Mouse (Mus musculus): Measurements from ENCODE around the gene Fggy.

Gene Fggy

GRCm38 (mm10) chr4:95729142-95729826, 172.0 kb downstream of the Fggy start:
- DNase-seq (ENCODE audit: low read depth, low spot score), result no peak

DNA sequence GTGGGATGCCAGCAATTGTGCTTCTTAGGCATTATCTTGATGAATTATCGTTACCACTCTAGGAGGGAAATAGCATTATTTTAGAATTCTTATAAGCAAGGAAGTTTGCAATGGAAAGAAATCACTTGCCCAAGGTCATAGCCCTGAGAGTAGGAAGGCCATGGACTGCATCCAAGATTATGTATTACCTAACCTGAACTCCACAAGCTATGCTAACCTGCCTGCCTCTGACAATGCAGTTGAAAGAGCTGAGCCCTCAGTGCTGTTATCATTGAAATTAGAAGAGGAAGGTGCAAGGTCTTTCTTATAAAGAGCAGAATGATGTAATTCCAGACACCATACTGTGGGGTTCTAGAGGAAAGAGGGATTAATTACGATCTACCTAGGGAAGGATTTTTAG, 173.8 kb downstream of the Fggy start:
- DNase-seq (ENCODE audit: low read depth, low spot score), result no peak

- no peak for DNase-seq (ENCODE audit: low read depth, low spot score)
Observed at GRCm38 (mm10) chr4:95733397-95734249, 176.3 kb downstream of the Fggy start.

- no peak for DNase-seq (ENCODE audit: low read depth, low spot score)
Observed at GRCm38 (mm10) chr4:95735967-95736366, 178.7 kb downstream of the Fggy start.

DNA sequence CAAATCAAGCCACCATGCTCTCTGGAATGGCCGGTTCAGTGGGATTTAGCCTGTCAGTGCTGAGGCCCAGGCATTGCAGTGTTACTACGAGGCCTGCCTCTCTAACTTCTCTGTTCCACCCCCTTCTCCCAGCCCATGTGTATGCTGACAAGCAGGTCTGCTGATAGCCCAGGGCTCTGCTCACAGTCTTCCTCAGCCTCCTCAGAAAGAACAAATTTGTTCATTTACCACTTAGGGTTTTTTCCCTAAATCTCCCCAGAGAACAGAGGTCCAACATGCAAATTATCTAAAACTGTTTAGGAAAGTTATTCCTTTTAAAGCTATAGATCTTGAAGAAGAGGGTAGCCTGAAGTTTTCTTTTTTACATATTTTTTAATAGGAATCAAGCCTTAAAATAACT, 179.4 kb downstream of the Fggy start:
- no peak for DNase-seq (ENCODE audit: low read depth, low spot score)

GRCm38 (mm10) chr4:95738179-95738578, 180.9 kb downstream of the Fggy start:
- no peak for DNase-seq (ENCODE audit: low read depth, low spot score)

GRCm38 (mm10) chr4:95738725-95739124, 181.4 kb downstream of the Fggy start:
- DNase-seq (ENCODE audit: low read depth, low spot score), result no peak

DNA sequence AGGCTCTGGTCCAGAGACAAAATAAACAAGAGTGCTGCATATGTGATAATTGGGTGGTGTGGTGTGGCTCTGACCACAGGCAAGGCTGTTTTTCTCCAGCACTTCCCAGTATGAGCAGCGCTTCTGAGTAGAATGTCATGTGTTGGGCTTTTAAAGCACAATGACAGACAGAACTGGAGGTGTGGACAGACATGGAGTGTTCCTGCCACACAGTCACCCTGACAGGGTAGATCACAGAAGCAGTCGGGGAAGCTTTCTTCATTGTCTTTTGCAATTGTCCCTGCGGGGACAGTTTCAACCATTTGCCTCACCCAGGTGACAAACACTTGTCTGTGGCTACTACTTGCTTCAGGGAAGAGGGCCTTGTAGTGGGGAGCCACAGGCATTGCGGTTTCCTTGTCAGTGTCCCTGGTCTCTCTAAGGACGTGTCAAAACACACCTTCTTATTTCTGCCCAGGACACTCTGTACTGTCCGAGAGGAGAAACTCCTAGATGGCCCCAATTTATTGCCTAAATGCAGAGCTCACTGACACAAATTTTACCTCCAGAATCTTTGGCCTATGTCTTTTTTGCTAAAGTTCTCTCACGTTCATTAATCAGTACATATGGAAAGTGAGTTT, 183.9 kb downstream of the Fggy start:
- DNase-seq (ENCODE audit: low read depth, low spot score), result no peak

DNA sequence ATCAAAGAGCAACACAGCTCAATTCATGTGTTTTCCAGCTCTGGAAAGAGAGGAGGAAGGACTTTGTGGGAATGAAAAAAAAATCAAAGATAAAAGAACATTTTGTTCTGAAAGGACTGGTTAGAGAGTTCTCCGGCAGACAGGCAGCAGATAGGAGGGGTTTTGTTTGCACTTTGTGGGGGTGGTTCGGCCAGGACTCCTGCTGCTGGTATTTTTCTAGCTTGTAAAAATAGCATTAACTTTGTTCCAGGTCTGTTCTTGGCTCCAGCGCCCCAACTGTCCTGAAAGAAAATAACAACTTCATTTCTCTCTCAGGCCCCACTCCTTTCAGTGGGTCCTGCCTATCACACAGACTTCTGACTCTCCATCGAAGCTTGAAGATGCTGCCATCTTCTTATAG, 185.7 kb downstream of the Fggy start:
- no peak for DNase-seq (ENCODE audit: low read depth, low spot score)

DNA sequence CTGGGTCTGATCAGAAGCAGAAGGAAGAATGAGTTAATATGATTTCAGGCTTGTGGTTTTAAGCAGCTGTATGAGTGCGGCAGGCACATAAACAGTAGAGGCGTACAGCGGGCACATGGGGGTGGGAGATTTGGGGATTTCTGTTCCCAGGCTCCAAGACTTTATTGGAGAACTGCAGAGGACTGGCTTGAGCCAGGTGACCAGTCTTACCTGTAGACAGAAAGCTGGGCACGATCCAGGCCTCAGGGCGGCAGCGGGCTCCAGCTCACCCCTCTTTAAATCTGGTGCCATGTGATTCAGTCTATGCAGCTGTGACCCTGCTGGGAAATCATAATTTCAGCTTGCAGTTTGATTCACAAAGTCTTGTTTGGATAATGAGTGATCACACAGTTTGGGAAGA, 189.6 kb downstream of the Fggy start:
- DNase-seq (ENCODE audit: low read depth, low spot score), result no peak

- no peak for DNase-seq (ENCODE audit: low read depth, low spot score)
Observed at GRCm38 (mm10) chr4:95747415-95748202, 190.3 kb downstream of the Fggy start.

DNA sequence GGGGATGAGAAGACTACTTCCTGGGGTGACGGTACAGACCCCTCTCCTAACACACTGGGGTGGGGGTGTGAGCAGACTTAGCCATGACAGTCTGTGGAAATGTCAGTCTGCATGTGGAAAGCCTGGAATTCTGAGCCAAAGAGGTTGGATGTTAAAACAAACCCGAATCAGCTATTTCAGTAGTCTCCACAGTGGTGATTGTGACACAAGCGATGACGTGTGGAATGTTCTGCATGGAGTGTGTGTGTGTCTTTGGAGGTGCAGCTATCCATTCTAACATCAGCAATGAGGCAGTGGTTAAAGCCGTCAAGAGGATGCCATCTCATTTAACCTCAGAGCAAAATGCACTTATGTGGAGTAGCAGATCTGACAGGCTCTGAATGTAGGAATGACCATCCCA, 192.9 kb downstream of the Fggy start:
- DNase-seq (ENCODE audit: low read depth, low spot score), result no peak

DNA sequence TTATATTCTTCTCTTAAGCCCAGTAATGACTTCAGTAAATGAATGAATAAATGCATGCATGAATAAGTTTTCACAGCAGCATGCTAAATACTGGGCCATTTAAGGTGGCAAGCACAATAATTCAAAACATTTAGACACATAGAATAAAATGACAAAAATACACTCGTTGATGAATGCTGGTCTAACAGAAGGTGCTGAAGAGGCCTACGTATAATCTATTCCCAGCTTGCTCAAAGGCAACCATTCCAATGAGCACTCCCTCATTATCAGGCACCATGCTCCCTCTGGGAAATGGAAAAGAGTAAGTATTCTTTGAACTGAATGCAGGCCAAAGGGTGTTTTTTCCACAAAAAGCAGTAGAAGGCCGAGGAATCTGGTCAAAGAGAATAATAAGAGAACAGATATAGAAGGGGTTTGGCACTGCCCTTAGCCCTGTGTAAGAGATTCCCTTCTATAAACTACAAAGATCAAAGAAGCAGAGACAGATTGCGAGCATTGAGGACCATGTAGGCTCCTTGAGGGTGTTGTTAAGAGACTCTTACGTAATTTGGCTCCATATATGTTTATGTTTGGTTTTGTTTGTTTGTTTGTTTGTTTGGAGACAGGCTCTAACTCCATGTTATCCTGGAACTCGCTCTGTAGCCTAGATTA, 195.4 kb downstream of the Fggy start:
- no peak for DNase-seq (ENCODE audit: low read depth, low spot score)

- DNase-seq (ENCODE audit: low read depth, low spot score), result no peak
Observed at GRCm38 (mm10) chr4:95759027-95759731, 201.9 kb downstream of the Fggy start.

GRCm38 (mm10) chr4:95765359-95765758, 208.1 kb downstream of the Fggy start:
- DNase-seq (ENCODE audit: low read depth, low spot score), result no peak

DNA sequence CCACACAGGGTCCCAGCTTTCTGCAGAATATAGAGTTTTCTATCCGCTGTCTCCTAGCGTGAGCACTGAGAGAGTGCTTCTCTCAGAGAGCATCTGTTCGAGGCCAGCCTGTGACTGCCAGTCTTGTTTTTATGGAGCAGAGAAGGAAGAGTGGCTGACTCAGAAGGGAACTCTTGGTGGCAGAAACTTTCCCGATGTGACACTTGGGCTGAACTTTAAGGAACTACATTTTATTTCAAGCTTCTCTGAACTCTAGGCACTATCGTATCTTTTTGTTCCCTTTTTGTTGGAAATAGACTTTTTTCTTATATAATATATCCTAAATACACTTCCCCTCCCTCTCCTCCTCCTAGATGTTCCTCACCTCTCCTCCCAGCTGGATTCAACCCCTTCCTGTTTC, 213.2 kb downstream of the Fggy start:
- DNase-seq (ENCODE audit: low read depth, low spot score), result no peak

- DNase-seq (ENCODE audit: low read depth, low spot score), result no peak
Observed at GRCm38 (mm10) chr4:95771542-95771941, 214.2 kb downstream of the Fggy start.

DNA sequence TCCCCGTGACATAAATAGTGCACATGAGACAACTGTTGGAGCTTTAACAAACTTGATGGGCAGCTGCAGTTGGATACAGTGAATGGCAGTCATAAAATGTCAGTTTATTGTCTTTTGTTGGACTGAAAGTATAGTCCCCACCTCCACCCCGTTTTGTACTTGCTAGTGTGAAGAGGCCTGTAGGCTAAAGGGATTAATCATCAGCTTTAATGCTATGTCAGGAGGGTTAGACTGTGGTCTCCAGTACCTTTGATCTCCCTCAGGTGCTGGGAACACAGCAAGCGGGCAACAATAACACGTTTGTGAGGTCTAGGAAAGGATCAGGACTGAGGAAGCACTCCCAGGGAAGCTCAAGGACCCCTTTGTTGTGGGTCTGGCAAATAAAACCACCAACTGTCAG, 214.6 kb downstream of the Fggy start:
- DNase-seq (ENCODE audit: low read depth, low spot score), result no peak

DNA sequence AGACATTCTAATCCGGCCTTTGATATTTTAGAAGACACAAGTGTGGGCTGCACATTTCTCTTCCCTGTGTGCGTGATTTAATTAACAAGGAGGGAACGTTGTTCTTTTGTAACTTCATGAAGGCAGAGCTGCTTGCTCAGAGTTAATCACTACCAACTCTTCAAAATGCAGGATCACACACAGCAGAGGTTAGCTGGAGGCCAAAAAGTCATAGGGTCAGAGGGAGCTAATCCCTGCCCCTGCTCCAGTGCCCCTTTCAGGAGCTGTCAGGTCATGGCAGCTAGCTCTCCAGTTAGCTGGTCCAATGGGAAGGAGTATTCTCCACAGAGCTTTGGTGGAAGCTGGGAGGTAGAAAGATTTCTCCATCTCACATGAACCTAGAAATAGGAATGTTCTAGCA, 215.4 kb downstream of the Fggy start:
- no peak for DNase-seq (ENCODE audit: low read depth, low spot score)

- DNase-seq (ENCODE audit: low read depth, low spot score), result no peak
Observed at GRCm38 (mm10) chr4:95775574-95775973, 218.3 kb downstream of the Fggy start.

GRCm38 (mm10) chr4:95777839-95778238, 220.5 kb downstream of the Fggy start:
- no peak for DNase-seq (ENCODE audit: low read depth, low spot score)

All from CD4-positive, CD25-positive, alpha-beta regulatory T cell, adult 2 months (primary cell).